Mouse (Mus musculus): ENCODE data around the gene 1700086D15Rik.

- TF ChIP-seq CTCF (conservative IDR thresholded peaks at IDR 0.05; ENCODE audit: insufficient read depth, insufficient read length, low read depth, low read length) (no peak), POLR2A (IDR thresholded peaks at IDR 0.05; ENCODE audit: low read depth, low read length) (no peak)
Observed at GRCm38 (mm10) chr11:65198026-65198425, 38.3 kb upstream of the 1700086D15Rik start.

Measured in kidney, adult 2 months (tissue).